In the genomic region with DNA sequence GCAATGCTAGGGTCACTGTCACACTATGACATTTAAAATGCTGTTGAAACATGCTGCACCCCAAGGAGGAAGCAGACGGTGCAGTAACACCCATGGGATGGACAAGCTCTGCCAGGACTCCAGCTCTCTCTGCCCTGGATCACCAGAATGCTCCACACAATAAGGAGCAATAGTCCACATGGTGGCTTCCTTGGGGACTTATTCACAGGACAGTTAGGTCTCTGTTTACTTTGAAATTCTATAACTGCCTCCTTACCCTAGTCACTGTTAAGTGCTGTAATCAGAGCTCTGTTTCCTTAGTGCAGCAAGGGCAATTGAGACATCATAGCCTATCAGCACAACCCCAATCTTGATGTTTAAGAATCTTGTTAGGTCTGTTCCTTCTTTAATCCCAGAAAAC, we compare ENCODE assay signal across 30 mouse cellular contexts.
A peak's percentile ranks its signal among the peaks of the same experiment; 100 is the strongest.
DNase-seq lines count a peak whose midpoint lies in the region; ATAC-seq and TF ChIP-seq lines count a peak whose summit lies in the region.
"Had no signal": no experiment of that assay in that cellular context is flagged by ENCODE, and none has a peak within 500 bp of the region (broad histone marks: within the 10 kb centered on the region; RNA-seq: fewer than 3 reads in every experiment).

No protein-coding gene starts in this region.

- no peaks in the 10 kb centered on the region for H3K27me3 ChIP-seq in kidney, embryonic 16.5 days (ENCODE audit: insufficient read depth, low read length)
- no peaks in the 10 kb centered on the region for H3K27me3 ChIP-seq in kidney, adult 2 months (replicated peaks; ENCODE audit: control insufficient read depth, insufficient read depth, low read length)
- H3K27me3 ChIP-seq in intestine, embryonic 15.5 days (replicated peaks), result no peaks in the 10 kb centered on the region
- H3K27me3 ChIP-seq in forebrain, embryonic 11.5 days (ENCODE audit: control insufficient read depth, insufficient read depth, low read length), result no peaks in the 10 kb centered on the region
- H3K27me3 ChIP-seq: CH12.LX; embryonic facial prominence, embryonic 13.5 days; forebrain, embryonic 13.5 days; heart, embryonic 13.5 days had no signal

- H3K9ac ChIP-seq in kidney, embryonic 16.5 days (replicated peaks; ENCODE audit: low read length), result no peak overlapping the region
- no peak overlapping the region for H3K9ac ChIP-seq in intestine, embryonic 15.5 days
- H3K9ac ChIP-seq in forebrain, embryonic 11.5 days (ENCODE audit: low read length), result no peak overlapping the region
- H3K9ac ChIP-seq: embryonic facial prominence, embryonic 13.5 days; forebrain, embryonic 13.5 days; heart, embryonic 13.5 days; hindbrain, embryonic 14.5 days had no signal

- no peak for TF ChIP-seq CTCF in kidney, adult 2 months (conservative IDR thresholded peaks at IDR 0.05; ENCODE audit: insufficient read depth, insufficient read length, low read depth, low read length)

- H3K27ac ChIP-seq in kidney, embryonic 16.5 days (ENCODE audit: low read length), result no peak overlapping the region
- H3K27ac ChIP-seq in kidney, adult 2 months (ENCODE audit: insufficient read depth, low read depth, low read length), result no peak overlapping the region
- no peak overlapping the region for H3K27ac ChIP-seq in intestine, embryonic 15.5 days
- H3K27ac ChIP-seq in forebrain, embryonic 11.5 days (ENCODE audit: low read depth, low read length), result no peak overlapping the region
- H3K27ac ChIP-seq: embryonic facial prominence, embryonic 10.5 days; embryonic facial prominence, embryonic 13.5 days; forebrain, embryonic 13.5 days; heart, adult 2 months; heart, embryonic 10.5 days; heart, embryonic 13.5 days; hindbrain, embryonic 14.5 days; hindbrain, postnatal 0 days had no signal

- no peaks in the 10 kb centered on the region for H3K36me3 ChIP-seq in kidney, embryonic 16.5 days (ENCODE audit: insufficient read depth, low read length)
- no peaks in the 10 kb centered on the region for H3K36me3 ChIP-seq in kidney, adult 2 months (ENCODE audit: control insufficient read depth, insufficient read depth, low read length)
- no peaks in the 10 kb centered on the region for H3K36me3 ChIP-seq in intestine, embryonic 15.5 days
- H3K36me3 ChIP-seq in forebrain, embryonic 11.5 days (ENCODE audit: control insufficient read depth, insufficient read depth, low read length), result no peaks in the 10 kb centered on the region
- H3K36me3 ChIP-seq: embryonic facial prominence, embryonic 10.5 days; embryonic facial prominence, embryonic 13.5 days; G1E; heart, embryonic 10.5 days; heart, embryonic 13.5 days had no signal

- ATAC-seq in kidney, embryonic 16.5 days (ENCODE audit: low FRiP score, low TSS enrichment), result peak; percentile 67; the same call in 1 of the 2 replicates
- ATAC-seq in intestine, embryonic 15.5 days, result peak; percentile 68
- ATAC-seq in forebrain, embryonic 11.5 days (replicated peaks; ENCODE audit: low FRiP score), result no peak
- ATAC-seq: forebrain, embryonic 13.5 days; forebrain, embryonic 16.5 days; hindbrain, postnatal 0 days had no signal

- 17% methylated on average over 1 of the region's 1 CpGs for WGBS in kidney, embryonic 16.5 days
- WGBS in kidney, adult 2 months, result 31% methylated on average over 1 of the region's 1 CpGs
- WGBS in intestine, embryonic 15.5 days, result 70% methylated on average over 1 of the region's 1 CpGs
- WGBS in forebrain, embryonic 11.5 days, result 88% methylated on average over 1 of the region's 1 CpGs

- no peak overlapping the region for H3K4me3 ChIP-seq in kidney, embryonic 16.5 days (ENCODE audit: low read length)
- no peak overlapping the region for H3K4me3 ChIP-seq in kidney, adult 2 months (ENCODE audit: insufficient read depth, low read depth, low read length)
- no peak overlapping the region for H3K4me3 ChIP-seq in intestine, embryonic 15.5 days (replicated peaks)
- H3K4me3 ChIP-seq in forebrain, embryonic 11.5 days (ENCODE audit: low read depth, low read length), result no peak overlapping the region
- H3K4me3 ChIP-seq: embryonic facial prominence, embryonic 10.5 days; embryonic facial prominence, embryonic 13.5 days; erythroblast, embryonic 14.5 days; forebrain, embryonic 13.5 days; heart, adult 2 months; heart, embryonic 10.5 days; heart, embryonic 13.5 days had no signal

- 0 out of 2 replicates have a peak, but pooled peaks cover 3% of the 10 kb centered on the region for H3K4me1 ChIP-seq in kidney, embryonic 16.5 days (ENCODE audit: insufficient read depth, low read length)
- H3K4me1 ChIP-seq in kidney, adult 2 months (ENCODE audit: control insufficient read depth, insufficient read depth, low read length), result no peaks in the 10 kb centered on the region
- no peaks in the 10 kb centered on the region for H3K4me1 ChIP-seq in intestine, embryonic 15.5 days (replicated peaks)
- no peaks in the 10 kb centered on the region for H3K4me1 ChIP-seq in forebrain, embryonic 11.5 days (replicated peaks; ENCODE audit: control insufficient read depth, insufficient read depth, low read length)
- H3K4me1 ChIP-seq: embryonic facial prominence, embryonic 13.5 days; forebrain, embryonic 13.5 days; heart, embryonic 10.5 days; heart, embryonic 13.5 days had no signal

- no peak for TF ChIP-seq POLR2A in kidney, adult 2 months (IDR thresholded peaks at IDR 0.05; ENCODE audit: low read depth, low read length)

- no peaks in the 10 kb centered on the region for H3K9me3 ChIP-seq in kidney, embryonic 16.5 days (ENCODE audit: low read length)
- no peaks in the 10 kb centered on the region for H3K9me3 ChIP-seq in intestine, embryonic 15.5 days
- no peaks in the 10 kb centered on the region for H3K9me3 ChIP-seq in forebrain, embryonic 11.5 days (ENCODE audit: control insufficient read depth, low read length)
- H3K9me3 ChIP-seq: embryonic facial prominence, embryonic 10.5 days; embryonic facial prominence, embryonic 13.5 days; forebrain, embryonic 13.5 days; G1E; heart, embryonic 10.5 days; heart, embryonic 13.5 days had no signal

- DNase-seq in adrenal gland, postnatal 14 days, result peak; percentile 37
- no peak for DNase-seq in adrenal gland, adult 8-10 months
- no peak for DNase-seq in kidney, adult 2 months
- no peak for DNase-seq in forebrain, embryonic 11.5 days (ENCODE audit: low spot score)
- no peak for DNase-seq in ovary, adult 18-20 months (ENCODE audit: low spot score)
- DNase-seq: adrenal gland, postnatal 25 days; B cell, adult 2 months; cerebellum, adult 11-12 months; cerebellum, adult 8-10 months; cerebellum, postnatal 10 days; cerebellum, postnatal 36 days; embryo, embryonic 11 days; gastrocnemius, postnatal 10 days; gastrocnemius, postnatal 36 days; heart, adult 2 months; heart, postnatal 14 days; heart, postnatal 4 days had no signal

- no peak overlapping the region for H3K4me2 ChIP-seq in kidney, embryonic 16.5 days (replicated peaks; ENCODE audit: low read depth, low read length)
- H3K4me2 ChIP-seq in intestine, embryonic 15.5 days (replicated peaks), result no peak overlapping the region
- no peak overlapping the region for H3K4me2 ChIP-seq in forebrain, embryonic 11.5 days (ENCODE audit: low read depth, low read length, severe bottlenecking)
- H3K4me2 ChIP-seq: embryonic facial prominence, embryonic 13.5 days; forebrain, embryonic 13.5 days; heart, embryonic 13.5 days; hindbrain, embryonic 14.5 days had no signal
